Mouse (Mus musculus) heart, adult 2 months (tissue): ENCODE measurements around the gene Tgif1.

Experiments
- CTCF ChIP-seq: fragments of 200-600 bp; IDR thresholded peaks from 2 replicates; pipeline ENCODE4 v1.8.1; 2022; ENCODE audit warnings: antibody characterized with exemption, mild to moderate bottlenecking, moderate library complexity
- POLR2A ChIP-seq: fragments of 200-500 bp; IDR thresholded peaks from 2 replicates; pipeline ENCODE4 v1.6.1; 2011; ENCODE audit warnings: mild to moderate bottlenecking, low read depth, low read length, control low read depth; ENCODE audit not compliant: insufficient read depth

GRCm38 (mm10) chr17:70868577-70869229 lies 15.4 kb upstream of the Tgif1 start:
- TF ChIP-seq CTCF: no peak
- no peak for TF ChIP-seq POLR2A
